Mouse (Mus musculus): Measurements from ENCODE around the gene Ercc1.

Gene Ercc1

GRCm38 (mm10) chr7:19309884-19310641 lies 34.5 kb upstream of the Ercc1 start, which contains the start of gene Fosb:
Gene Fosb (minus strand): TSS chr7:19310051.
- peak; percentile 100 for DNase-seq

GRCm38 (mm10) chr7:19311991-19312390 lies 32.6 kb upstream of the Ercc1 start:
- DNase-seq, result no peak

- peak; percentile 90 for DNase-seq
These were observed 30.5 kb upstream of the Ercc1 start for GRCm38 (mm10) chr7:19314033-19314432.

- DNase-seq, result peak; percentile 98
These were observed 28.0 kb upstream of the Ercc1 start for GRCm38 (mm10) chr7:19316451-19317161.

GRCm38 (mm10) chr7:19318201-19318600 lies 26.4 kb upstream of the Ercc1 start:
- DNase-seq, result peak; percentile 92

GRCm38 (mm10) chr7:19318676-19319075 lies 25.9 kb upstream of the Ercc1 start:
- peak; percentile 86 for DNase-seq

GRCm38 (mm10) chr7:19319458-19319857 lies 25.1 kb upstream of the Ercc1 start:
- peak; percentile 95 for DNase-seq

- DNase-seq, result peak; percentile 100
These were observed 24.7 kb upstream of the Ercc1 start for GRCm38 (mm10) chr7:19319906-19320305.

GRCm38 (mm10) chr7:19320637-19321036 lies 23.9 kb upstream of the Ercc1 start:
- DNase-seq, result no peak

- DNase-seq, result peak; percentile 90
These were observed 23.1 kb upstream of the Ercc1 start for GRCm38 (mm10) chr7:19321464-19321863.

- DNase-seq, result peak; percentile 92
These were observed 22.1 kb upstream of the Ercc1 start for GRCm38 (mm10) chr7:19322489-19322888.

GRCm38 (mm10) chr7:19324221-19324620 lies 20.4 kb upstream of the Ercc1 start:
- DNase-seq, result no peak

GRCm38 (mm10) chr7:19325262-19326199 lies 19.0 kb upstream of the Ercc1 start:
- peak; percentile 88 for DNase-seq

- DNase-seq, result peak; percentile 99
These were observed 18.2 kb upstream of the Ercc1 start for GRCm38 (mm10) chr7:19326359-19326758.

- DNase-seq, result peak; percentile 100
These were observed 17.4 kb upstream of the Ercc1 start for GRCm38 (mm10) chr7:19327128-19327527.

GRCm38 (mm10) chr7:19327782-19328181 lies 16.8 kb upstream of the Ercc1 start:
- peak; percentile 94 for DNase-seq

GRCm38 (mm10) chr7:19328425-19328824 lies 16.2 kb upstream of the Ercc1 start:
- no peak for DNase-seq

- peak; percentile 87 for DNase-seq
These were observed 12.7 kb upstream of the Ercc1 start for GRCm38 (mm10) chr7:19331910-19332309.

- peak; percentile 99 for DNase-seq
These were observed 11.7 kb upstream of the Ercc1 start for GRCm38 (mm10) chr7:19332709-19333352.

- DNase-seq, result peak; percentile 89
These were observed 9.0 kb upstream of the Ercc1 start for GRCm38 (mm10) chr7:19335583-19335982.

GRCm38 (mm10) chr7:19337122-19337521 lies 7.5 kb upstream of the Ercc1 start:
- DNase-seq, result peak; percentile 92

GRCm38 (mm10) chr7:19338060-19338459 lies 6.5 kb upstream of the Ercc1 start:
- DNase-seq, result no peak
